ENCODE assay signal across 17 mouse cellular contexts in the genomic region with DNA sequence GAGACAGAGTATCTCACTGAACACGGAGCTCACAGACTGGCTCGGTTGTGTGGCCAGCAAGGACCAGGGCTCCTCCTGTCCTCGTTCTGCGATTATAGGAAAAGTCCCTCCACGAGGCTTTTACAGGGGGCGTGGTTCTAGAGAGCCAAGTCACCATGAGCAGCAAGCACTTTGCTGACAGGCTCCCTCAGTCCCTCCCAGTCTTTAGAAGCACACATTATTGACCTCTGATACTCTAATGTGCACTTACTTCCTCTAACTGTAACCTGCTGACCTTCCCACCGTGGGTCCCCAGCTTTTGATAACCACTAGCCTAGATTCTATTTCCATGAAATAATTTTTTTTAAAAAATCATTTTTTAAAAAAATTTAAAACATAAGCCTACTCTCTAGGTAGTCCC. TPM values are rescaled to one million over a fixed set of nuclear protein-coding genes. Genes with fewer than 3 reads are reported as not detected.
"Had no signal": no experiment of that assay in that cellular context is flagged by ENCODE, and none has a peak within 500 bp of the region (broad histone marks: within the 10 kb centered on the region; RNA-seq: fewer than 3 reads in every experiment).

No protein-coding gene starts in this region.

- ATAC-seq: midbrain, embryonic 16.5 days had no signal

- H3K27me3 ChIP-seq: liver, embryonic 12.5 days; midbrain, embryonic 13.5 days; neural tube, embryonic 13.5 days; neural tube, embryonic 15.5 days had no signal

- H3K36me3 ChIP-seq: liver, embryonic 12.5 days; midbrain, embryonic 13.5 days; neural tube, embryonic 13.5 days; neural tube, embryonic 15.5 days had no signal

- H3K4me3 ChIP-seq: liver, embryonic 12.5 days; midbrain, embryonic 13.5 days; myocyte; neural tube, embryonic 13.5 days; neural tube, embryonic 15.5 days had no signal

- H3K4me2 ChIP-seq: liver, embryonic 12.5 days; midbrain, embryonic 11.5 days; midbrain, embryonic 13.5 days; neural tube, embryonic 13.5 days; neural tube, embryonic 15.5 days had no signal

- H3K9ac ChIP-seq: liver, embryonic 12.5 days; liver, embryonic 14.5 days; midbrain, embryonic 13.5 days; neural tube, embryonic 13.5 days; neural tube, embryonic 15.5 days had no signal

- H3K4me1 ChIP-seq: liver, embryonic 12.5 days; midbrain, embryonic 13.5 days; neural tube, embryonic 13.5 days; neural tube, embryonic 15.5 days had no signal

- H3K9me3 ChIP-seq: liver, embryonic 12.5 days; midbrain, embryonic 13.5 days; neural tube, embryonic 13.5 days; neural tube, embryonic 15.5 days had no signal

- DNase-seq: lung, adult 18-20 months; lung, postnatal 10 days; lung, postnatal 4 days; right cerebral cortex, postnatal 14 days; thymus, postnatal 14 days; thymus, postnatal 36 days had no signal

- H3K27ac ChIP-seq: liver, embryonic 12.5 days; liver, embryonic 14.5 days; midbrain, embryonic 13.5 days; neural tube, embryonic 13.5 days; neural tube, embryonic 15.5 days had no signal

RNA-seq across cellular contexts. Expression of gene Cfap221, which starts 37.1 kb away (rescaled TPM):
- polyA plus RNA-seq: liver, embryonic 12.5 days; liver, embryonic 14.5 days; liver, embryonic 16.5 days; myocyte; neural tube, embryonic 11.5 days; spleen, adult 2 months had no signal

RNA-seq across cellular contexts. Expression of gene Sctr, which starts 46.8 kb away (rescaled TPM):
- polyA plus RNA-seq: liver, embryonic 12.5 days; liver, embryonic 16.5 days had no signal
